Mouse (Mus musculus): Measurements from ENCODE around the gene Adora2a.
A peak's percentile ranks its signal among the peaks of the same experiment; 100 is the strongest.

Gene Adora2a

GRCm38 (mm10) chr10:75312361-75312760 is 4.3 kb upstream of the Adora2a start:
- DNase-seq (ENCODE audit: low spot score in 2 of 2), result no peak

- no peak for DNase-seq (ENCODE audit: low spot score in 2 of 2)
These were observed 2.3 kb upstream of the Adora2a start for GRCm38 (mm10) chr10:75314190-75314980.

DNA sequence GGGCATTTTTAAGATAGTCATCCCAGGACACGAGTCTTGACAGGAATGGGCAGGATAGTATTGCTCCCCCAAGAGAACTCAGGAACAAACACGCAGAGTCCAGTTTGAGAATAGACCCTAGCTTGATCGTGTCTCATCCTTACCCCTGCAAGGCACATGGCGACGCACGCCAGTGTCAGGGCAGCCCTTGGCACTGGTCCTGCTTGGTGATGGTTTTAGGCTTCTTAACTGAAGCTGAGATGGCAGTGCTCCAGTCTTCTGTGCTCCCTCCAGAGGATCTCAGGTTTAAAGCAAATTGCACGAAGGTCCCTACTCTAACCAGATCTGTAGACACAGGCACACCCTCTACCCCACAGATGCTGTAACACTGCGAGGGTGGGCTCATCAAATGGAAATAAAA is 921 bp upstream of the Adora2a start:
- DNase-seq (ENCODE audit: low spot score in 2 of 2), result no peak

- DNase-seq (ENCODE audit: low spot score in 2 of 2), result peak; percentile 58
These were observed 205 bp upstream of the Adora2a start for GRCm38 (mm10) chr10:75316472-75316871.

DNA sequence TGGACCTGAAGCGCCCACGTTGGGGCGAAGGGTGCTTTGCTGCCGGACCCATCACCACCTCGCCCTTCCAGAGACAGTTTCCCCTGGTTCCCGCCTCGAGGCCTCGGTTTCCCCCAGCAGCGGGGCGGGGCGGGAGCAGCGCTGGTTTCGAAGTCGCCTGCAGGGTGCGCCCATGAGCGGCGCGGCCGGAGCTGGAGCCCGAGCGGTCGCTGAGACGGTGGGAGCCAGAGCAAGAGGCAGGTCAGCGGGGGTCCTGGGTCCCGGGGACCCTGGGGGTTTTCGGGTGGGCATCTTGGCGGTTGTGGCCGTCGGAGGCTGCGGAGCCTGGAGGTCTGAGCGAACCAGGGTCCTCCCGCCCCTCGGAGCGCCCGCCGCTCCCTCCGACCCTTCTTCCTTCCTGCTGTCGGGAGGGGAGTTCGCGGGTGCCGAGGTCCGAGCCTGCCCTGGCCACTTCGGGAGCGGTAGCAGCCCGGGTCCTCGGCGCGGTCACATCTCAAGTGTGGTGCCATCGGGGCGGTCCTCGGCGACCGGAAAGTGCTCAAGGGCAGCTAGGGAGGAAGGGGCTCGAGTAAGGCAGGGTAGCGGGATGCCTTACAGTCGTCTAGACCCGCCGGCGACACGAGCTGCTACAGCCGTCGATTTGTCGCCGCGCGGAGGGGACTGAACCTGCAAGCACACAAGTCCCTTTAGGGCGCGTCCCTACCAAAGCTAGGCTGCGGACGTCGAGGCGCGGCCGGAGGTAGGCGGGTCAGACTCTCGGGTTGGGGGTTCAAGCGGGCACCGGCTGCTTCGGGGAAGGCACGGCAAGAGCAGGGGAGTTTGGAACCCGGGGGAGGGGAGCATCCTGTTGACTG is 458 bp downstream of the Adora2a start:
- DNase-seq (ENCODE audit: low spot score in 2 of 2), result peak; percentile 69 to 70

- DNase-seq (ENCODE audit: low spot score in 2 of 2), result no peak
These were observed 1.5 kb downstream of the Adora2a start for GRCm38 (mm10) chr10:75318206-75318605.

- peak; percentile 61 to 68 for DNase-seq (ENCODE audit: low spot score in 2 of 2)
These were observed 3.6 kb downstream of the Adora2a start for GRCm38 (mm10) chr10:75320321-75320720.

- DNase-seq (ENCODE audit: low spot score in 2 of 2), result no peak
These were observed 6.3 kb downstream of the Adora2a start for GRCm38 (mm10) chr10:75322966-75323365.

DNA sequence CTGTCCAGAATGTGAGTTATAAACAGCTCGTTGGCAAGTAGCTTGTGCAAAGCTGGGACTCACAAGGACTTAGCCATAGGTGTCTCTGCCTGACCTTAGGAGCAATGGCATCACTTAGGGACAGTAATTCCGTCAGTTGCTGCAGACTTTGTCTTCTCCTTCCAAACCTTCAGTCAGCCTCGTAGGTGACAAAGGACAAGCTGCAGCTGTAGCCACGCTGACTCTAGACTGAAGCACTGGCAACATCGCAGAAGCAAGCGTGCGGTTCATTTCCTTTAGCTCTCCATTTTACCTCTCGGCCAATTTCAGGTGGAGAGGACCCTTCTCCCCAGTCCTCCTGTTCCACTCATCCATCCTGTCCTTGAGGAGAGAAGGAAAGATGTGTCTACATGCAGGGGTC is 7.3 kb downstream of the Adora2a start:
- no peak for DNase-seq (ENCODE audit: low spot score in 2 of 2)

GRCm38 (mm10) chr10:75324391-75324790 is 7.7 kb downstream of the Adora2a start:
- DNase-seq (ENCODE audit: low spot score in 2 of 2), result peak; percentile 26 to 32

DNA sequence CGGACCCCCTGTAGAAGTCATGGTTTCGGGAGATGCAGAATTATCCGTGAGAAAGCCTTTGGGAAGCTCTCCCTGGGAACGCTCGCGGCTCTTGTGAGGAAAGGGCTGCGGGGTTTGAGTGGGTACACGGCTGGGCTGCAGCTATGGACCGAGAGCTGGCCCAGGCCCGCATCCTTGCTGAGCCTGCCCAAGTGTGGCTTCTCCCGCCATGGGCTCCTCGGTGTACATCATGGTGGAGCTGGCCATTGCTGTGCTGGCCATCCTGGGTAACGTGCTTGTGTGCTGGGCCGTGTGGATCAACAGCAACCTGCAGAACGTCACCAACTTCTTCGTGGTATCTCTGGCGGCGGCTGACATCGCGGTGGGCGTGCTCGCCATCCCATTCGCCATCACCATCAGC is 9.1 kb downstream of the Adora2a start:
- no peak for DNase-seq (ENCODE audit: low spot score in 2 of 2)

DNA sequence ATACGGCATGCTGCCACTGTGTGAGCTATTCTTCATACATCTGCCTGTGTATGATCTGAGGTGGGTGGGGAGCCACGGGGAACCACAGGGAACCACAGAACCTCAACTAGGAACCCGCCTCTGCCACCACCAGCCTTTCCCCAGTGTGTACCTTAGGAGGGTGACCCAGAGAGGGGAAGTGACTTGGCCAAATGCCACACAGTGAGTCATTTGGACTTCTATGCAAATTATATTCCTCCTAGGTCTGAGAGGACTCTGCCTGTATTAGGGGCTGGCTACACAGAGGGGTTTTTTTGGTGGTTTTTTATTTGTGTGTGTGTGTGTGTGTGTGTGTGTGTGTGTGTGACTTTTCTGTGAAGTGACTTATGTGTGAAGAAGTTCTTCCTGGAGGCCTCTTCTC is 9.9 kb downstream of the Adora2a start:
- DNase-seq (ENCODE audit: low spot score in 2 of 2), result peak; percentile 83 to 85

- no peak for DNase-seq (ENCODE audit: low spot score in 2 of 2)
These were observed 10.4 kb downstream of the Adora2a start for GRCm38 (mm10) chr10:75327081-75327480.

GRCm38 (mm10) chr10:75328201-75328704 is 11.6 kb downstream of the Adora2a start:
- no peak for DNase-seq (ENCODE audit: low spot score in 2 of 2)

DNA sequence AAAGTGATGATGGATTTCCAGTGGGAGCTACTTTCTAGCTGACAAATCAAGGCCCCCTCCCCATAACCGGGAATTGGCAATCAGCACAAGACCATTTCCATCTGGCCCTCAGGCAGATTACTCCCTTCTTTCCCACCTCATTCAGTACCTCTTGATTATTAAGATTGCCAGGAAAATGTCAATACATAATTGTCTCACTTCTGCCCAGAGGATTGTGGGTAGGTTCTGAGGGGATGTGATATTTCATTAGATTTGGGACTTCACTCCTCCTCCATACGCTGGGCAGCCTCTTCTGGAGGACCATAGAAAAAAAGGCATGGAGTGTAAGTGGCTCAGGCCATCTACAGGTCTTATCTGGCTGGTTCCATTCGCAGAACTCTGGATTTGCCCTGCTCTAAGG is 15.6 kb downstream of the Adora2a start:
- no peak for DNase-seq (ENCODE audit: low spot score in 2 of 2)

DNA sequence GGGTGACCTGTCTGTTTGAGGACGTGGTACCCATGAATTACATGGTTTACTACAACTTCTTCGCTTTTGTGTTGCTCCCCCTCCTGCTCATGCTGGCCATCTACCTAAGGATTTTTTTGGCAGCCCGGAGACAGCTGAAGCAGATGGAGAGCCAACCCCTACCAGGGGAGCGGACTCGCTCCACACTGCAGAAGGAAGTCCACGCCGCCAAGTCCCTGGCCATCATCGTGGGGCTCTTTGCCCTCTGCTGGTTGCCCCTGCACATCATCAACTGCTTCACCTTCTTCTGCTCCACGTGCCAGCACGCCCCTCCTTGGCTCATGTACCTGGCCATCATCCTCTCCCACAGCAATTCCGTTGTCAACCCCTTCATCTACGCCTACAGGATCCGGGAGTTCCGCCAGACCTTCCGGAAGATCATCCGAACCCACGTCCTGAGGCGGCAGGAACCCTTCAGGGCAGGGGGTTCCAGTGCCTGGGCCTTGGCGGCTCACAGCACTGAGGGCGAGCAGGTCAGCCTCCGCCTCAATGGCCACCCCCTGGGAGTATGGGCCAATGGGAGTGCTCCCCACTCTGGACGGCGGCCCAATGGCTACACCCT is 16.6 kb downstream of the Adora2a start:
- DNase-seq (ENCODE audit: low spot score in 2 of 2), result no peak

- DNase-seq (ENCODE audit: low spot score in 2 of 2), result no peak
These were observed 17.5 kb downstream of the Adora2a start for GRCm38 (mm10) chr10:75334175-75334574.

DNA sequence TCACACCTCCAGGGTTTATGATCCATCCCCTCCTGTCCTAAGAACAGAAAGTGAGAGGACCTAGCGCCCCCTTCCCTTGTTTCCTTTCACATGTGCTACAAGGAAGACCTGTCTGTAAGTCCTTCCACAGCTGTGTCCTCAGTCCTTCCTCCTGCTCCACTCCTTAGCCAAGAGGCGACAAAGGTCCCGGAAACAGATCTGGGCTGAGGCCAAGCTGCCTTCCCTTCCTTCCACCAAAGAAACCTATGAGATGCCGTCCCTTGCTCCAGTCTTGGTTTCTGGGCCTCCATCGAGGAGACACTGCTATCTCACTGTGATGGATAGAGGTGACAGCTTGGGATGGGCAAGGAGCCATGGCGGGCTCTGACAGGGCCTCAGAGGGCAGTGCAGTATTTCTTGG is 18.4 kb downstream of the Adora2a start:
- no peak for DNase-seq (ENCODE audit: low spot score in 2 of 2)

- DNase-seq (ENCODE audit: low spot score in 2 of 2), result no peak
These were observed 20.6 kb downstream of the Adora2a start for GRCm38 (mm10) chr10:75337231-75337630.

DNA sequence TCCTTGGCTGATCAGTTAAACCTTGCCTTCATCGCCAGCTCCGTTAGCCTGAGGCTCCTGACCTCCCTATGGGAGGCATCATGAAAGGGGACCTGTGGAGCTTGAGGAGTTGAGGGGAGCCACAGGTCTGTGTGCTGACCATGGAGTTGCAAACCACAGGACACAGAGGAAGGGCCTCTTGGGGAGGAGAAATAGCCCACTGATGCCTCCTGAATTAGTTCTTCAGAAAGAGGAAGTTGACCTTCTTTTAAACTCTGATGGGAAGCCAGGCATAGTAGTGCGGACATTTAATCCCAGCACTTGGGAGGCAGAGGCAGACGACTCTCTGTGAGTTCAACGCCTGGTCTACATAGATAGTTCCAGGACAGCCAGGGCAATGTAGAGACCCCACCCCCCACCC is 22.2 kb downstream of the Adora2a start:
- no peak for DNase-seq (ENCODE audit: low spot score in 2 of 2)

DNA sequence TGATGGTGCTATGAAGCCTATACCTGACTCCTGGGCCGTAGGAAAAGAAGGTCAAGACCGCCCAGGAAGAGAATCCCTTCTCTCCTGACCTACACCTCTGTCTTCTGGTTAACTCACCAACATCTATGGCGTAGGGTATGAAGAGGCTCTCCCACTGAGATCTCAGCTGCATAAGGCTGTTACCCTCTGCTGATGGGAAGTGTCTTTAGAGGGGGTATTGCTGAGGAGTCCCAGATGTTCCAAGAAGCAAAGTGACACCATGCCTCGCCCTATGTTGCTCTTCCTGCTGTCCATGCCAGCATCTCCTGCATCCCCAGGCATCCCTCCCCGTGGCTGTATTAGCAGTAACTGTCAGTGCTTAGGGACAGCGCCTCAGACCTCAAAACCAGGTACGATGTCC is 22.7 kb downstream of the Adora2a start:
- no peak for DNase-seq (ENCODE audit: low spot score in 2 of 2)

GRCm38 (mm10) chr10:75341936-75342335 is 25.3 kb downstream of the Adora2a start:
- no peak for DNase-seq (ENCODE audit: low spot score in 2 of 2)

All from spleen, postnatal 36 days (tissue).